In the genomic region with DNA sequence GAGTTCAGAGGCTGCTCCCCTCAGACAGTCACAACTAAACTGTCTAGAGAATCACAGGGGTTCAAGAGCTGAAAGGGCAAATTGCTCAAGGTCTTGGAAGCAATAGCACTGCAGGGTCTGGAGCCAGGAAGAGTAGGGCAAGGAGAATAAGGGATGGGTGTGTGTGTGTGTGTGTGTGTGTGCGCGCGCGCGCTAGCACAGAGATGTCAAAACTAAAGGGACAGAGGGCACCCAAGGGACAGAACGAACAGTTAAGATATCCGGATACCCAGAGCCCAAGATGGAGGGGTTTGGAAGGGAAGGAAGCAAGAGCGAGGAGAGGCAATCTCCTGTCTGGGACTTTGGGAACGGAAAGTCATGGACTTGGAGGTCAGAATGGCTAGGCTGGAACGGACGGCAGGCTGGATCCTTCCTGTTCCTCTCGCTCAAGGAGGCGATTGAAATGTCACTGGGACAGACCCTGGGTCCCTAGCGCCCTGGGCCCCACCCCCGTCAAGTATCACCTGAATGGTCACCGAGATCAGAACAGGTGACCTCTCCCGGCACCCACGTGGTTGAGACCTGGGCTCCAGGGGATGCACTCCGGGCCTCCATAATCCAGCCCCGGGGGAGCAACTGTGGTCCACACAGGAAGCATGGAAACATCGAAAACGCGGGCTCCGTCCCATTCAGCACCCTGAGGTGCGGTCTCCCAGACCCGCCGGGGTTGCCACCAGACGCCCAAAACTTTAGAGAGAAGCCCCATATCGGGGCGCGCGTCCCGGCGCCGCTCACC, we compare ENCODE assay signal across 8 mouse cellular contexts. TPM values are rescaled to one million over a fixed set of nuclear protein-coding genes. Genes with fewer than 3 reads are reported as not detected.
DNase-seq lines count a peak whose midpoint lies in the region; ATAC-seq and TF ChIP-seq lines count a peak whose summit lies in the region.

No protein-coding gene starts in this region.

- peak overlapping the region; percentile 95 for H3K4me3 ChIP-seq in heart, embryonic 11.5 days (ENCODE audit: low read depth, low read length)
- H3K4me3 ChIP-seq in E14TG2a.4 (replicated peaks; ENCODE audit: low read length) = peak overlapping the region; percentile 100
- peak overlapping the region; percentile 78 for H3K4me3 ChIP-seq in erythroblast, embryonic 14.5 days (replicated peaks)
- peak overlapping the region; percentile 89 for H3K4me3 ChIP-seq in limb, embryonic 12.5 days (replicated peaks)

- H3K36me3 ChIP-seq in heart, embryonic 11.5 days (ENCODE audit: control insufficient read depth, insufficient read depth, low read length) = peaks cover 45% of the 10 kb centered on the region
- H3K36me3 ChIP-seq in E14TG2a.4 (ENCODE audit: insufficient read depth, low read length) = peaks cover 71% of the 10 kb centered on the region
- H3K36me3 ChIP-seq in erythroblast, embryonic 14.5 days (ENCODE audit: control insufficient read depth) = peaks cover 70% of the 10 kb centered on the region
- H3K36me3 ChIP-seq in limb, embryonic 12.5 days = peaks cover 65% of the 10 kb centered on the region

- H3K27me3 ChIP-seq in heart, embryonic 11.5 days (ENCODE audit: control insufficient read depth, insufficient read depth, low read length) = no peaks in the 10 kb centered on the region
- H3K27me3 ChIP-seq in E14TG2a.4 (ENCODE audit: insufficient read depth, low read length) = no peaks in the 10 kb centered on the region
- H3K27me3 ChIP-seq in erythroblast, embryonic 14.5 days (ENCODE audit: control insufficient read depth) = no peaks in the 10 kb centered on the region
- H3K27me3 ChIP-seq in limb, embryonic 12.5 days = no peaks in the 10 kb centered on the region

- TF ChIP-seq CTCF in E14TG2a.4 (conservative IDR thresholded peaks at IDR 0.05; ENCODE audit: low read length) = no peak

- intact Hi-C loops in heart, postnatal 14 days (cut with DNase I) = no loop called here
- intact Hi-C loops in left cerebral cortex, postnatal 36 days (cut with DNase I) = no loop called here

- no peaks in the 10 kb centered on the region for H3K9me3 ChIP-seq in heart, embryonic 11.5 days (replicated peaks; ENCODE audit: control insufficient read depth, low read length)
- no peaks in the 10 kb centered on the region for H3K9me3 ChIP-seq in E14TG2a.4 (ENCODE audit: low read length)
- no peaks in the 10 kb centered on the region for H3K9me3 ChIP-seq in erythroblast, embryonic 14.5 days (ENCODE audit: control insufficient read depth, low read length)
- no peaks in the 10 kb centered on the region for H3K9me3 ChIP-seq in limb, embryonic 12.5 days

- peaks cover 7% of the 10 kb centered on the region for H3K4me1 ChIP-seq in heart, embryonic 11.5 days (ENCODE audit: control insufficient read depth, insufficient read depth, low read length)
- H3K4me1 ChIP-seq in E14TG2a.4 (replicated peaks; ENCODE audit: low read depth, low read length) = peaks cover 38% of the 10 kb centered on the region
- H3K4me1 ChIP-seq in erythroblast, embryonic 14.5 days (ENCODE audit: control insufficient read depth) = peaks cover 30% of the 10 kb centered on the region
- H3K4me1 ChIP-seq in limb, embryonic 12.5 days (replicated peaks) = peaks cover 14% of the 10 kb centered on the region

- peak; percentile 22; the same call in 1 of the 2 replicates for ATAC-seq in heart, embryonic 11.5 days (replicated peaks; ENCODE audit: insufficient number of reproducible peaks, low FRiP score, low TSS enrichment)
- ATAC-seq in limb, embryonic 12.5 days (ENCODE audit: insufficient number of reproducible peaks, insufficient read depth, low FRiP score, low TSS enrichment, low read depth) = peak; percentile 5; the same call in 1 of the 2 replicates

- peak overlapping the region; percentile 90 for H3K4me2 ChIP-seq in heart, embryonic 11.5 days
- peak overlapping the region; percentile 84 for H3K4me2 ChIP-seq in limb, embryonic 12.5 days

- no peak for DNase-seq in heart, postnatal 14 days
- peak; percentile 37 for DNase-seq in naive thymus-derived CD4-positive, alpha-beta T cell, adult 2 months (ENCODE audit: low read depth)
- DNase-seq in left cerebral cortex, postnatal 36 days (ENCODE audit: low spot score in 2 of 2) = no peak
- no peak for DNase-seq in spleen, postnatal 36 days (ENCODE audit: low spot score in 2 of 2)

- H3K27ac ChIP-seq in heart, embryonic 11.5 days (ENCODE audit: low read depth, low read length) = peak overlapping the region; percentile 76
- peak overlapping the region; percentile 66; the same call in 1 of the 2 replicates for H3K27ac ChIP-seq in limb, embryonic 12.5 days

- peak overlapping the region; percentile 92 for H3K9ac ChIP-seq in heart, embryonic 11.5 days (ENCODE audit: low read depth, low read length)
- H3K9ac ChIP-seq in limb, embryonic 12.5 days (replicated peaks) = peak overlapping the region; percentile 92

- WGBS in heart, embryonic 11.5 days (ENCODE audit: insufficient replicate concordance) = 8% methylated on average over 35 of the region's 35 CpGs
- 8% methylated on average over 35 of the region's 35 CpGs for WGBS in limb, embryonic 12.5 days

RNA-seq across cellular contexts. Expression of a gene that starts 0.5 kb away (rescaled TPM):
- polyA plus RNA-seq in heart, embryonic 11.5 days (2014; fragmentation: Nextera tagmentation; extraction: Ambion mirVana) = 139 and 141 TPM in 2 replicates
- total RNA-seq in heart, postnatal 14 days (2021) = 10 to 100 TPM; 47.9 to 57.3 TPM
- polyA plus RNA-seq in erythroblast, embryonic 14.5 days (2012) = 15.5 and 15.7 TPM in 2 replicates
- polyA plus RNA-seq in limb, embryonic 12.5 days (2016; fragmentation: Nextera tagmentation; extraction: Ambion mirVana) = 166 and 169 TPM in 2 replicates
- 10 to 100 TPM; 44.1 to 46.3 TPM for total RNA-seq in left cerebral cortex, postnatal 36 days (2021)

RNA-seq across cellular contexts. Expression of a gene that starts 9.3 kb away (rescaled TPM):
- polyA plus RNA-seq in heart, embryonic 11.5 days (2014; fragmentation: Nextera tagmentation; extraction: Ambion mirVana) = 0.24 and 0.43 TPM in 2 replicates
- not detected for total RNA-seq in heart, postnatal 14 days (2021)
- polyA plus RNA-seq in erythroblast, embryonic 14.5 days (2012) = 0.01 TPM in 1 of 2 replicates, not detected in the other
- 3.5 and 3.7 TPM in 2 replicates for polyA plus RNA-seq in limb, embryonic 12.5 days (2016; fragmentation: Nextera tagmentation; extraction: Ambion mirVana)
- total RNA-seq in left cerebral cortex, postnatal 36 days (2021) = 1 to 10 TPM; 1.4 to 1.8 TPM

RNA-seq across cellular contexts. Expression of a gene that starts 20.4 kb away (rescaled TPM):
- not detected in 2 replicates for polyA plus RNA-seq in heart, embryonic 11.5 days (2014; fragmentation: Nextera tagmentation; extraction: Ambion mirVana)
- total RNA-seq in heart, postnatal 14 days (2021) = not detected
- polyA plus RNA-seq in erythroblast, embryonic 14.5 days (2012) = not detected in 2 replicates
- not detected in 2 replicates for polyA plus RNA-seq in limb, embryonic 12.5 days (2016; fragmentation: Nextera tagmentation; extraction: Ambion mirVana)
- total RNA-seq in left cerebral cortex, postnatal 36 days (2021) = under 1 TPM; 0.43 to 0.44 TPM

RNA-seq across cellular contexts. Expression of a gene that starts 27.2 kb away (rescaled TPM):
- 55.2 and 60.3 TPM in 2 replicates for polyA plus RNA-seq in heart, embryonic 11.5 days (2014; fragmentation: Nextera tagmentation; extraction: Ambion mirVana)
- total RNA-seq in heart, postnatal 14 days (2021) = 10 to 100 TPM; 55.6 to 58.4 TPM
- polyA plus RNA-seq in erythroblast, embryonic 14.5 days (2012) = 8.3 and 10.6 TPM in 2 replicates
- polyA plus RNA-seq in limb, embryonic 12.5 days (2016; fragmentation: Nextera tagmentation; extraction: Ambion mirVana) = 99.0 and 117 TPM in 2 replicates
- total RNA-seq in left cerebral cortex, postnatal 36 days (2021) = 100 to 1,000 TPM; 120 to 122 TPM

RNA-seq across cellular contexts. Expression of a gene that starts 33.8 kb away (rescaled TPM):
- 6.3 and 8.1 TPM in 2 replicates for polyA plus RNA-seq in heart, embryonic 11.5 days (2014; fragmentation: Nextera tagmentation; extraction: Ambion mirVana)
- 1 to 10 TPM; 8.0 to 9.4 TPM for total RNA-seq in heart, postnatal 14 days (2021)
- 0.60 and 0.94 TPM in 2 replicates for polyA plus RNA-seq in erythroblast, embryonic 14.5 days (2012)
- 17.6 and 18.5 TPM in 2 replicates for polyA plus RNA-seq in limb, embryonic 12.5 days (2016; fragmentation: Nextera tagmentation; extraction: Ambion mirVana)
- total RNA-seq in left cerebral cortex, postnatal 36 days (2021) = 10 to 100 TPM; 33.3 to 37.8 TPM
